Mouse (Mus musculus) heart, embryonic 12.5 days (tissue): ENCODE results near the gene Sult2b1. TPM values are rescaled to one million over a fixed set of nuclear protein-coding genes. Genes with fewer than 3 reads are reported as not detected.

Experiments
- ATAC-seq: fragments of 200-750 bp; cut with Nextera tagmentation; 2 replicates; pipeline ENCODE4 v1.8.0; 2017; ENCODE audit warnings: moderate TSS enrichment, moderate library complexity; ENCODE audit not compliant: insufficient number of reproducible peaks, low FRiP score
- H3K27ac ChIP-seq: fragments of 300-500 bp; sonication (generic); 2 replicates; pipeline ENCODE4 v1.5.1; 2016; ENCODE audit warnings: mild to moderate bottlenecking, moderate library complexity; ENCODE audit not compliant: poor library complexity, severe bottlenecking
- H3K27me3 ChIP-seq: fragments of 300-500 bp; sonication (generic); replicated peaks from 2 replicates; pipeline ENCODE4 v1.6.1; 2016; ENCODE audit warnings: mild to moderate bottlenecking, moderate library complexity
- H3K36me3 ChIP-seq: fragments of 300-500 bp; sonication (generic); 2 replicates; pipeline ENCODE4 v1.6.1; 2016; ENCODE audit warnings: mild to moderate bottlenecking, moderate library complexity
- H3K4me1 ChIP-seq: fragments of 300-500 bp; sonication (generic); replicated peaks from 2 replicates; pipeline ENCODE4 v1.6.1; 2016; ENCODE audit warnings: mild to moderate bottlenecking
- H3K4me2 ChIP-seq: fragments of 300-500 bp; sonication (generic); 2 replicates; pipeline ENCODE4 v1.6.1; 2016; ENCODE audit warnings: mild to moderate bottlenecking, moderate library complexity
- H3K4me3 ChIP-seq: fragments of 300-500 bp; sonication (generic); 2 replicates; pipeline ENCODE4 v1.5.1; 2016; ENCODE audit warnings: mild to moderate bottlenecking
- H3K9ac ChIP-seq: fragments of 300-500 bp; sonication (generic); 2 replicates; pipeline ENCODE4 v1.6.1; 2016; ENCODE audit warnings: mild to moderate bottlenecking, moderate library complexity
- H3K9me3 ChIP-seq: fragments of 300-500 bp; sonication (generic); replicated peaks from 2 replicates; pipeline ENCODE4 v1.6.1; 2016; ENCODE audit warnings: mild to moderate bottlenecking, moderate library complexity
- WGBS: fragments of 180-500 bp; shearing (Covaris S2); methylation state at CpG from one replicate; pipeline ENCODE4 v1.1.7; 2016; 5-methylcytosine and 5-hydroxymethylcytosine counted together
- polyA plus RNA-seq: library from polyadenylated mRNA; unstranded; fragments of >200 nt; fragmentation: Nextera tagmentation; extraction: Ambion mirVana; gene quantifications from 2 replicates; pipeline ENCODE4 v1.2.1, GENCODE M21; 2016

Gene Sult2b1
- polyA plus RNA-seq, 1 experiment from 2014 or later = 0.23 TPM

- Histone ChIP-seq H3K4me1 (peaks cover 21% of the 10 kb centered on the region), H3K4me3 (no peak overlapping the region), H3K4me2 (no peak overlapping the region), H3K9me3 (no peaks in the 10 kb centered on the region), H3K36me3 (0 out of 2 replicates have a peak, but pooled peaks cover 5% of the 10 kb centered on the region), H3K9ac (no peak overlapping the region), H3K27me3 (peaks cover 68% of the 10 kb centered on the region), H3K27ac (no peak overlapping the region)
- ATAC-seq = 0 out of 2 replicates have a peak, but pooled peaks have one; percentile 12
- WGBS = 46% methylated on average over 6 of the region's 6 CpGs
These were observed 6.3 kb upstream of the Sult2b1 start for GRCm38 (mm10) chr7:45790721-45791120.

- no peak overlapping the region for H3K4me3 ChIP-seq
- H3K27me3 ChIP-seq = peaks cover 61% of the 10 kb centered on the region
- H3K9ac ChIP-seq = no peak overlapping the region
- ATAC-seq = no peak
- 69% methylated on average over 22 of the region's 22 CpGs for WGBS
- no peak overlapping the region for H3K27ac ChIP-seq
- H3K36me3 ChIP-seq = 0 out of 2 replicates have a peak, but pooled peaks cover 5% of the 10 kb centered on the region
- H3K9me3 ChIP-seq = no peaks in the 10 kb centered on the region
- peaks cover 30% of the 10 kb centered on the region for H3K4me1 ChIP-seq
- no peak overlapping the region for H3K4me2 ChIP-seq
These were observed 3.2 kb upstream of the Sult2b1 start for GRCm38 (mm10) chr7:45787642-45788041.

GRCm38 (mm10) chr7:45786661-45787413, 2.4 kb upstream of the Sult2b1 start:
- WGBS = 5% methylated on average over 17 of the region's 17 CpGs
- H3K9me3 ChIP-seq = no peaks in the 10 kb centered on the region
- H3K27ac ChIP-seq = no peak overlapping the region
- H3K4me3 ChIP-seq = peak overlapping the region; percentile 60
- H3K27me3 ChIP-seq = peaks cover 61% of the 10 kb centered on the region
- H3K36me3 ChIP-seq = 0 out of 2 replicates have a peak, but pooled peaks cover 5% of the 10 kb centered on the region
- H3K9ac ChIP-seq = peak overlapping the region; percentile 9; the same call in 1 of the 2 replicates
- peaks cover 30% of the 10 kb centered on the region for H3K4me1 ChIP-seq
- no peak for ATAC-seq
- peak overlapping the region; percentile 87 for H3K4me2 ChIP-seq

- peak overlapping the region; percentile 9; the same call in 1 of the 2 replicates for H3K9ac ChIP-seq
- no peak overlapping the region for H3K27ac ChIP-seq
- no peaks in the 10 kb centered on the region for H3K9me3 ChIP-seq
- H3K4me1 ChIP-seq = peaks cover 29% of the 10 kb centered on the region
- H3K4me2 ChIP-seq = peak overlapping the region; percentile 87
- H3K36me3 ChIP-seq = 0 out of 2 replicates have a peak, but pooled peaks cover 5% of the 10 kb centered on the region
- peaks cover 62% of the 10 kb centered on the region for H3K27me3 ChIP-seq
- ATAC-seq = peak; percentile 26
- WGBS = 1% methylated on average over 14 of the region's 14 CpGs
- peak overlapping the region; percentile 60 for H3K4me3 ChIP-seq
These were observed 1.7 kb upstream of the Sult2b1 start for GRCm38 (mm10) chr7:45786136-45786578.

- no peaks in the 10 kb centered on the region for H3K9me3 ChIP-seq
- WGBS = under 1% methylated on average over 41 of the region's 42 CpGs
- H3K27ac ChIP-seq = no peak overlapping the region
- peak overlapping the region; percentile 87 for H3K4me2 ChIP-seq
- peak overlapping the region; percentile 67 for H3K9ac ChIP-seq
- H3K27me3 ChIP-seq = peaks cover 68% of the 10 kb centered on the region
- peak; percentile 5; the same call in 1 of the 2 replicates for ATAC-seq
- 0 out of 2 replicates have a peak, but pooled peaks cover 5% of the 10 kb centered on the region for H3K36me3 ChIP-seq
- H3K4me3 ChIP-seq = peak overlapping the region; percentile 60
- peaks cover 24% of the 10 kb centered on the region for H3K4me1 ChIP-seq
These were observed 1.1 kb upstream of the Sult2b1 start for GRCm38 (mm10) chr7:45785388-45786135.

- H3K27ac ChIP-seq = no peak within 1 kb of the TSS
- H3K4me2 ChIP-seq = peak within 1 kb of the TSS; percentile 80
- peak within 1 kb of the TSS; percentile 66 for H3K9ac ChIP-seq
- no peaks in the 10 kb centered on the region for H3K9me3 ChIP-seq
- peaks cover 82% of the 10 kb centered on the region for H3K27me3 ChIP-seq
- peak; percentile 40; the same call in 1 of the 2 replicates for ATAC-seq
- no peaks in the 10 kb centered on the region for H3K36me3 ChIP-seq
- H3K4me1 ChIP-seq = peaks cover 32% of the 10 kb centered on the region
- peak within 1 kb of the TSS; percentile 57 for H3K4me3 ChIP-seq
- WGBS = 1% methylated on average over 38 of the region's 38 CpGs
These were observed 868 bp downstream of the Sult2b1 start, which contains the start of gene Lmtk3 for GRCm38 (mm10) chr7:45783511-45784091. Gene Lmtk3, plus strand, starts transcription at chr7:45783738.

GRCm38 (mm10) chr7:45782271-45782670, 2.2 kb downstream of the Sult2b1 start:
- ATAC-seq = no peak
- WGBS = 64% methylated on average over 4 of the region's 4 CpGs
- H3K9ac ChIP-seq = no peak overlapping the region
- no peak overlapping the region for H3K4me2 ChIP-seq
- H3K27me3 ChIP-seq = peaks cover 75% of the 10 kb centered on the region
- no peaks in the 10 kb centered on the region for H3K9me3 ChIP-seq
- no peaks in the 10 kb centered on the region for H3K36me3 ChIP-seq
- H3K4me1 ChIP-seq = peaks cover 32% of the 10 kb centered on the region
- H3K27ac ChIP-seq = no peak overlapping the region
- H3K4me3 ChIP-seq = no peak overlapping the region

- peaks cover 51% of the 10 kb centered on the region for H3K27me3 ChIP-seq
- H3K9me3 ChIP-seq = peaks cover 3% of the 10 kb centered on the region; the same call in 1 of the 2 replicates
- H3K4me2 ChIP-seq = peak overlapping the region; percentile 56
- ATAC-seq = no peak; the same call in 1 of the 2 replicates
- 0 out of 2 replicates have a peak overlapping the region, but pooled peaks have one; percentile 14 for H3K9ac ChIP-seq
- 20% methylated on average over 22 of the region's 22 CpGs for WGBS
- no peaks in the 10 kb centered on the region for H3K36me3 ChIP-seq
- no peak overlapping the region for H3K27ac ChIP-seq
- peak overlapping the region; percentile 1; the same call in 1 of the 2 replicates for H3K4me3 ChIP-seq
- peaks cover 15% of the 10 kb centered on the region for H3K4me1 ChIP-seq
These were observed 5.3 kb downstream of the Sult2b1 start for GRCm38 (mm10) chr7:45779081-45779641.

GRCm38 (mm10) chr7:45775237-45775636, 9.2 kb downstream of the Sult2b1 start:
- Histone ChIP-seq H3K4me2 (no peak overlapping the region), H3K9me3 (peaks cover 3% of the 10 kb centered on the region; the same call in 1 of the 2 replicates)
- WGBS = 64% methylated on average over 7 of the region's 7 CpGs

GRCm38 (mm10) chr7:45771101-45771500, 13.4 kb downstream of the Sult2b1 start:
- 55% methylated on average over 4 of the region's 4 CpGs for WGBS
- no peaks in the 10 kb centered on the region for H3K4me1 ChIP-seq
- no peak overlapping the region for H3K4me3 ChIP-seq
- H3K27me3 ChIP-seq = peaks cover 18% of the 10 kb centered on the region
- no peak overlapping the region for H3K4me2 ChIP-seq
- no peaks in the 10 kb centered on the region for H3K36me3 ChIP-seq
- no peak overlapping the region for H3K27ac ChIP-seq
- H3K9me3 ChIP-seq = peaks cover 6% of the 10 kb centered on the region; the same call in 1 of the 2 replicates
- no peak for ATAC-seq
- H3K9ac ChIP-seq = no peak overlapping the region

More at GRCm38 (mm10) chr7:45775237-45775636, 9.2 kb downstream of the Sult2b1 start:
- no peak for ATAC-seq
- H3K27ac ChIP-seq = no peak overlapping the region
- H3K4me1 ChIP-seq = 0 out of 2 replicates have a peak, but pooled peaks cover 11% of the 10 kb centered on the region
- H3K4me3 ChIP-seq = no peak overlapping the region
- peaks cover 40% of the 10 kb centered on the region for H3K27me3 ChIP-seq
- H3K9ac ChIP-seq = no peak overlapping the region
- H3K36me3 ChIP-seq = no peaks in the 10 kb centered on the region
